Mouse (Mus musculus) brown adipose tissue, adult 24 weeks (tissue): ENCODE results near the gene Zfp64. TPM values are rescaled to one million over a fixed set of nuclear protein-coding genes. Genes with fewer than 3 reads are reported as not detected.
"Not testable (repeated sequence)": the region's sequence is repeated elsewhere in the genome, so short reads cannot be mapped to it uniquely, and the experiment has no call there.

Source experiments
- H3K27ac ChIP-seq: fragments of 200-500 bp; replicated peaks from 2 replicates; pipeline ENCODE4 v1.5.1; 2012; ENCODE audit warnings: low read depth, mild to moderate bottlenecking, low read length
- H3K4me1 ChIP-seq: fragments of 200-500 bp; 2 replicates; pipeline ENCODE4 v1.6.1; 2012; ENCODE audit warnings: low read length, mixed read lengths; ENCODE audit not compliant: control insufficient read depth, insufficient read depth, insufficient read length
- H3K4me3 ChIP-seq: fragments of 200-500 bp; 2 replicates; pipeline ENCODE4 v1.5.1; 2012; ENCODE audit warnings: low read depth, mild to moderate bottlenecking, low read length, moderate library complexity; ENCODE audit not compliant: insufficient read depth
- polyA plus RNA-seq: library from polyadenylated mRNA; stranded (reverse); fragments of >200 nt; gene quantifications from 2 replicates; pipeline ENCODE4 v1.2.4, GENCODE M21; 2012; ENCODE audit not compliant: missing spikeins, insufficient read depth, insufficient read length

The Zfp64 gene
- polyA plus RNA-seq, 1 experiment = 5.8 TPM

DNA sequence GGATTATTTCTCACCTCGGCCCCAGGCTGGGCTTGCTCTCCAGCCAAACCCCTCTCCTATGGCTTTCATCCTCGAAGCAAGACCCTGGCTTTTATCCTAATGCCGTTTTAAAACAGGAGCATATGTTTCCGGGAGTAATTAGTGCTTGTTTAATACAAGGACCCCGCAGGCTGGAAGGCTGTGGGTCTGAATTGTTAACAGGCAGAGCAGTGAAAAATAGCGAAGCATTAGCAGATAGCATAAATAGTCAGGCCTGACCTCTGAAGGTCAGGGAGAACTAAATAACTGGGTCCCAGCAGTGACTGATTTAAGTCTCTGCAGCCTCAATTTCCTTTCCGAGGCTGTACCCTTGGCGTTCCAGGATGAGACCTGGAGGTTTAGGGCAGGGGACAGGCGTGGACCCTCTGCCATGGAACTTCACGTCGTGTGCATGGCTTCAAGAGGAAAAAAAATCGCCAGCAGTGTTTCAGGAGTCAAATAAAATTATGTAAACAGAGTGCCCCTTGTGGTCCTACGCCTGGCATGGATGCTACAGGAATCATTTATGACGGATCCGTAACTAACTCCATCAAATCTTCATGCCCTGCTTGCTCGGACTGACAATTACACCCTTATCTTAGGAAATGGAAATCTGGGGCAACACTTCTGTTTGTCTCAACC lies 95.2 kb downstream of the Zfp64 start:
- Histone ChIP-seq H3K4me1 (no peaks in the 10 kb centered on the region), H3K4me3 (no peak overlapping the region), H3K27ac (no peak overlapping the region)

DNA sequence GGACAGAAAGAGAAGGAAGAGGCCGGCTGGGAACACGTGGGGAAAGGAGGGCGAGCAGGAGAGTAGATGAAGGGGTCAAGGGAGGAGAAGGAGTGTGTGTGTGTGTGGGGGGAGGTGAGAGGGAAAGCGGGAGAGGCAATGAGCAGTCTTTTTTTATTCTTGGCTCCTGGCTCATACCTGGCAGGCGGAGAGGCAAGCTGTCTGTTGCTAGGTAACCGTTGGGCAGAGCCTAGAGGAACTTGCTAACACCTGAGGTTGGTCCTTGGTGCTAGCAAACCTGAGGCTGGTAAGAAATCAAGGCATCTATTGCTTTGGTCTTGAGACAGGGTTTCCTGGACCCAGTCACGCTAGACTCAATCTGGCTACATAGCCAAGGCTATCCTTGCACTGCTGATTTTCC lies 98.7 kb downstream of the Zfp64 start:
- Histone ChIP-seq H3K4me1 (no peaks in the 10 kb centered on the region), H3K27ac (no peak overlapping the region), H3K4me3 (no peak overlapping the region)

DNA sequence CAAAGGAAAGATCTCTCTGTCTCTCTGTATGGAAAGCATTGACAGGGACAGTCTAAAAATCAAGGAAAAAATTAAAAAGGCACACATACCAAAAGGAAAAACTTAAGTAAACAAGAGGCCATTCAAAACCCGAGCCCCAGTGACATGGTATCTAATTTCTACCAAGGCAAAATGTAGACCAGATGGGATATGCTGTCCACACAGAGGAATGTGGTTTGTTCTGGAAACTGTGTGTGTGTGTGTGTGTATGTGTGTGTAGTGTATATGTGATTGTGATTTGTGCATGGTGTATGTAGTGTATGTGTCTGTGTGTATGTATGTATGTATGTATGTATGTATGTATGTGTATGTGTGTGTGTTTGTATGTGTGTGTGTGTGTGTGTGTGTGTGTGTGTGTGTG lies 100.6 kb downstream of the Zfp64 start:
- no peaks in the 10 kb centered on the region for H3K4me1 ChIP-seq
- H3K27ac ChIP-seq = no peak overlapping the region
- H3K4me3 ChIP-seq = no peak overlapping the region

DNA sequence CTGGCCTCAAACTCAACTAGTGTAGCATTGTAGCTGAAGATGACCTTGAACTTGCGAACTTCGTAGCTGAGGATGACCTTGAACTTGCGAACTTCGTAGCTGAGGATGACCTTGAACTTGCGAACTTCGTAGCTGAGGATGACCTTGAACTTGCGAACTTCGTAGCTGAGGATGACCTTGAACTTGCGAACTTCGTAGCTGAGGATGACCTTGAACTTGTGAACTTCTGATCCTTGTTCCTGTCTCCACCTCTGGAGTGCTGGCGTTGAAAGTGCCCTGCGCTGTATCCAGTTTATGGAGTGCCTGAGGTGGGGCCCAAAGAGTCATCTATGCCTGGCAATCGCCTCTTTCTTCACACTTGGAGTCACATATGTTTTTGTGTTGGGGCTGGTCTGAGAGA lies 101.5 kb downstream of the Zfp64 start:
- H3K4me3 ChIP-seq, H3K4me1 ChIP-seq, H3K27ac ChIP-seq: not testable (repeated sequence)

DNA sequence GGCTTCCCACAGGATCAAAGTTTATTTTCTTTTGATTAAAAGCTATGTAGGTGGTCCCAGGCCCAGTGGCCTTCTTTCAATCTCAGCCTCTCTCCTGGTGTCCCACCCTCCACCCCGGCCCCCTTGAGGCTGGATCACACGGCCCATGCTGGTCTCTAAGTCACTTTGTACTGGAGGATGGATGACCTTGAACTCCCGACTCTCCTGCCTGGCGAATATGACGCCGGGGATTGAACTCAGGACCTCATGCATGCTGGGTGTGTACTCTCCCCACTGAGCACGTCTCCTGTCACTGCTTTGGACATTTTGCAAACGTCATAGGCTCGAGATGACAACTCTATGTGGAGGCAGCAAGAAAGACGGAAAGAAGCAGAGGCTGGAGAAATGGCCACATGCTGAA lies 103.8 kb downstream of the Zfp64 start:
- Histone ChIP-seq H3K4me1 (no peaks in the 10 kb centered on the region), H3K4me3 (no peak overlapping the region), H3K27ac (no peak overlapping the region)

DNA sequence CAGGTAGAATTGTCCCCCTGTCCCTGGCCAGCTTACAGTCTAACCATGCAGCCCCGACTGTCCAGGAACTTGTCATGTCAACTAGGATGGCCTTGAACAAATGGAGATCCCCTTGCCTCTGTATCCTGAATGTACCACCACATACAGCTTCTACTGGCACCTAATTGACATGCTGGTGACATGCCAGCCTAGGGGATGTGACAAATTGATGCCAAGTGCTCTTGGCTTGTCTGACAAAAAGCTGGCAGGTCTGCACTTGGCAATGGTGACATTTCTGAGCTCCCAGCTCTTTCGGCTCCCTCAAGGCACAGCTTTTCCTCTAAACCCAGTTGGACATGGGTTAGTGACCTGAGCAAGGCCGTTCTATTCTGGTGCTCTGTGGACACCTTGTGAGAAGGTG lies 106.8 kb downstream of the Zfp64 start:
- no peaks in the 10 kb centered on the region for H3K4me1 ChIP-seq

DNA sequence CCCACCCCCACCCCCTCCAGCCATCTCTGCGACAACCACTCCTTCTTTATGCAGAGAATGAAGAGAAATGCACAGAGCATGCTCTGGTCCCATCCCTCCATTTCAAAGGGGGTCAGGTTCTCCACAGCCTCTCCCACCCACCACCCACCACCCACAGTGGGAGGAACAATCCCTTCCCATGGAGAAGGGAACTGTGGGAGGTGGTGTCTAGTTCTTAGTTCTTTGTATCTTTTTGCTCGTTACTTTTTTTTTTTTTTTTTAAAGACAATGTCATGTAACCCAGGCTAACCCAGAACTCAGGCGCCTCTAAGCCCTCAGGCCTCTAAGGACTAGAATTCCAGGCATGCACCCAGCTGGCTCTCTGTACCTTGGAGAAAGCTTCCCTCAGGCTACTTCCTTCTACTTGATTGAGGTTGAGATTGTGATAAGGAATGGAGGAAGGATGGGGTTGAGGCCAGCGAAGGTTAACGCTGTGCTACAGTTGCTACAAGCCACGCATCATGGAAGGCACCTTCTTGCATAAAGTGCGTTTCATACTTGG lies 109.1 kb downstream of the Zfp64 start:
- H3K4me1 ChIP-seq = no peaks in the 10 kb centered on the region
- no peak overlapping the region for H3K27ac ChIP-seq
- no peak overlapping the region for H3K4me3 ChIP-seq

More for the DNA sequence above, 106.8 kb downstream of the Zfp64 start:
- Histone ChIP-seq H3K27ac (no peak overlapping the region), H3K4me3 (no peak overlapping the region)

Other genes starting within 250 kb of the Zfp64 start
- gene Atp9a, start 213.2 kb downstream of the Zfp64 start, polyA plus RNA-seq = 49.7 and 51.4 TPM in 2 replicates
- gene Sall4, start 187.6 kb downstream of the Zfp64 start, polyA plus RNA-seq = not detected in 2 replicates